Mouse (Mus musculus): ENCODE measurements at regions not wholly inside any gene's neighbourhood (a gene's known extent, or its start where the extent isn't known, plus 50 kb on each side); places are given as distances from the start of the nearest gene placed in this dataset.
"Not testable (repeated sequence)": the region's sequence is repeated elsewhere in the genome, so short reads cannot be mapped to it uniquely, and the experiment has no call there.

- Histone ChIP-seq H3K27ac (replicated peaks) (no peak overlapping the region), H3K4me3 (ENCODE audit: low read depth, low read length) (no peak overlapping the region), H3K9ac (ENCODE audit: low read length) (no peak overlapping the region), H3K4me2 (replicated peaks; ENCODE audit: low read depth) (no peak overlapping the region), H3K4me1 (replicated peaks; ENCODE audit: control insufficient read depth, insufficient read depth) (no peaks in the 10 kb centered on the region), H3K27me3 (ENCODE audit: control insufficient read depth, insufficient read depth, low read length) (no peaks in the 10 kb centered on the region), H3K36me3 (ENCODE audit: control insufficient read depth, insufficient read depth, low read length) (no peaks in the 10 kb centered on the region), H3K9me3 (ENCODE audit: control insufficient read depth, low read length) (no peaks in the 10 kb centered on the region)
- no peak for TF ChIP-seq CTCF (IDR thresholded peaks at IDR 0.05; ENCODE audit: low read depth)
- TF ChIP-seq EP300 (optimal IDR thresholded peaks at IDR 0.05), result no peak
- 62% methylated on average over 3 of the region's 3 CpGs for WGBS
- no peak for DNase-seq (ENCODE audit: low spot score)
- ATAC-seq (ENCODE audit: low FRiP score, low TSS enrichment), result no peak
These were observed 491.6 kb upstream of the Igfbp3 start for GRCm38 (mm10) chr11:7705312-7705764.

GRCm38 (mm10) chr11:7697591-7697990 lies 483.9 kb upstream of the Igfbp3 start:
- H3K4me2 ChIP-seq (replicated peaks; ENCODE audit: low read depth), result no peak overlapping the region
- no peaks in the 10 kb centered on the region for H3K36me3 ChIP-seq (ENCODE audit: control insufficient read depth, insufficient read depth, low read length)
- no peaks in the 10 kb centered on the region for H3K9me3 ChIP-seq (ENCODE audit: control insufficient read depth, low read length)
- no peak overlapping the region for H3K4me3 ChIP-seq (ENCODE audit: low read depth, low read length)
- no peak for ATAC-seq (ENCODE audit: low FRiP score, low TSS enrichment)
- no peaks in the 10 kb centered on the region for H3K4me1 ChIP-seq (replicated peaks; ENCODE audit: control insufficient read depth, insufficient read depth)
- no peak overlapping the region for H3K27ac ChIP-seq (replicated peaks)
- 74% methylated on average over 1 of the region's 1 CpGs for WGBS
- H3K9ac ChIP-seq (ENCODE audit: low read length), result no peak overlapping the region
- no peaks in the 10 kb centered on the region for H3K27me3 ChIP-seq (ENCODE audit: control insufficient read depth, insufficient read depth, low read length)
- no peak for DNase-seq (ENCODE audit: low spot score)
- TF ChIP-seq CTCF (IDR thresholded peaks at IDR 0.05; ENCODE audit: low read depth), result no peak
- no peak for TF ChIP-seq EP300 (optimal IDR thresholded peaks at IDR 0.05)

- DNase-seq (ENCODE audit: low spot score); ATAC-seq (ENCODE audit: low FRiP score, low TSS enrichment); H3K4me2 ChIP-seq (replicated peaks; ENCODE audit: low read depth); H3K4me1 ChIP-seq (replicated peaks; ENCODE audit: control insufficient read depth, insufficient read depth); H3K27me3 ChIP-seq (ENCODE audit: control insufficient read depth, insufficient read depth, low read length); H3K9me3 ChIP-seq (ENCODE audit: control insufficient read depth, low read length); H3K36me3 ChIP-seq (ENCODE audit: control insufficient read depth, insufficient read depth, low read length); H3K4me3 ChIP-seq (ENCODE audit: low read depth, low read length); H3K9ac ChIP-seq (ENCODE audit: low read length); H3K27ac ChIP-seq (replicated peaks): not testable (repeated sequence)
- WGBS, result 50% methylated on average over 3 of the region's 3 CpGs
These were observed 476.0 kb upstream of the Igfbp3 start for GRCm38 (mm10) chr11:7689701-7690100.

- TF ChIP-seq EP300 (optimal IDR thresholded peaks at IDR 0.05) (no peak), CTCF (IDR thresholded peaks at IDR 0.05; ENCODE audit: low read depth) (no peak)
- ATAC-seq (ENCODE audit: low FRiP score, low TSS enrichment) (no peak), DNase-seq (ENCODE audit: low spot score) (no peak)
- no peaks in the 10 kb centered on the region for H3K36me3 ChIP-seq (ENCODE audit: control insufficient read depth, insufficient read depth, low read length)
- H3K9ac ChIP-seq (ENCODE audit: low read length), result no peak overlapping the region
- H3K4me1 ChIP-seq (replicated peaks; ENCODE audit: control insufficient read depth, insufficient read depth), result no peaks in the 10 kb centered on the region
- no peak overlapping the region for H3K27ac ChIP-seq (replicated peaks)
- H3K9me3 ChIP-seq (ENCODE audit: control insufficient read depth, low read length), result no peaks in the 10 kb centered on the region
- no peak overlapping the region for H3K4me2 ChIP-seq (replicated peaks; ENCODE audit: low read depth)
- no peaks in the 10 kb centered on the region for H3K27me3 ChIP-seq (ENCODE audit: control insufficient read depth, insufficient read depth, low read length)
- H3K4me3 ChIP-seq (ENCODE audit: low read depth, low read length), result no peak overlapping the region
These were observed 459.1 kb upstream of the Igfbp3 start for GRCm38 (mm10) chr11:7672821-7673220.

GRCm38 (mm10) chr11:7630637-7631036 lies 416.9 kb upstream of the Igfbp3 start:
- Histone ChIP-seq H3K9me3 (ENCODE audit: control insufficient read depth, low read length) (no peaks in the 10 kb centered on the region), H3K27me3 (ENCODE audit: control insufficient read depth, insufficient read depth, low read length) (no peaks in the 10 kb centered on the region), H3K9ac (ENCODE audit: low read length) (no peak overlapping the region), H3K36me3 (ENCODE audit: control insufficient read depth, insufficient read depth, low read length) (no peaks in the 10 kb centered on the region), H3K27ac (replicated peaks) (no peak overlapping the region), H3K4me2 (replicated peaks; ENCODE audit: low read depth) (no peak overlapping the region), H3K4me1 (replicated peaks; ENCODE audit: control insufficient read depth, insufficient read depth) (no peaks in the 10 kb centered on the region), H3K4me3 (ENCODE audit: low read depth, low read length) (no peak overlapping the region)
- DNase-seq (ENCODE audit: low spot score), result no peak
- TF ChIP-seq CTCF (IDR thresholded peaks at IDR 0.05; ENCODE audit: low read depth), result no peak
- TF ChIP-seq EP300 (optimal IDR thresholded peaks at IDR 0.05), result no peak
- no peak for ATAC-seq (ENCODE audit: low FRiP score, low TSS enrichment)

GRCm38 (mm10) chr11:7625256-7625655 lies 411.5 kb upstream of the Igfbp3 start:
- Histone ChIP-seq H3K27ac (replicated peaks) (no peak overlapping the region), H3K9me3 (ENCODE audit: control insufficient read depth, low read length) (no peaks in the 10 kb centered on the region), H3K4me1 (replicated peaks; ENCODE audit: control insufficient read depth, insufficient read depth) (no peaks in the 10 kb centered on the region), H3K4me2 (replicated peaks; ENCODE audit: low read depth) (no peak overlapping the region), H3K27me3 (ENCODE audit: control insufficient read depth, insufficient read depth, low read length) (no peaks in the 10 kb centered on the region), H3K4me3 (ENCODE audit: low read depth, low read length) (no peak overlapping the region), H3K36me3 (ENCODE audit: control insufficient read depth, insufficient read depth, low read length) (no peaks in the 10 kb centered on the region), H3K9ac (ENCODE audit: low read length) (no peak overlapping the region)
- ATAC-seq (ENCODE audit: low FRiP score, low TSS enrichment) (no peak), DNase-seq (ENCODE audit: low spot score) (no peak)
- WGBS, result 55% methylated on average over 3 of the region's 3 CpGs
- TF ChIP-seq EP300 (optimal IDR thresholded peaks at IDR 0.05) (no peak), CTCF (IDR thresholded peaks at IDR 0.05; ENCODE audit: low read depth) (no peak)
